Mouse (Mus musculus) heart, embryonic 14.5 days (tissue): Measurements from ENCODE around the gene Nkx2-1. TPM values are rescaled to one million over a fixed set of nuclear protein-coding genes. Genes with fewer than 3 reads are reported as not detected.

Experiments
- ATAC-seq: fragments of 200-750 bp; cut with Nextera tagmentation; 2 replicates; pipeline ENCODE4 v1.8.0; 2017; ENCODE audit warnings: low read depth, moderate TSS enrichment; ENCODE audit not compliant: insufficient number of reproducible peaks, insufficient read depth, low FRiP score
- H3K27ac ChIP-seq, 2 experiments: fragments of 200-500 bp in 1 of 2; fragments of 300-500 bp in 1 of 2; sonication (generic) in 1 of 2; replicated peaks in 1 of 2; 2 replicates each; pipeline ENCODE4 v1.5.1; 2012 to 2014; ENCODE audit warnings: low read depth in 2 of 2, low read length in 2 of 2, control low read depth in 1 of 2, mild to moderate bottlenecking in 1 of 2, mixed read lengths in 1 of 2; ENCODE audit not compliant: control insufficient read depth in 1 of 2, insufficient read depth in 1 of 2
- H3K27me3 ChIP-seq: fragments of 300-500 bp; sonication (generic); 2 replicates; pipeline ENCODE4 v1.6.1; 2014; ENCODE audit warnings: mild to moderate bottlenecking, low read length, control low read depth; ENCODE audit not compliant: control insufficient read depth, insufficient read depth
- H3K36me3 ChIP-seq: fragments of 300-500 bp; sonication (generic); 2 replicates; pipeline ENCODE4 v1.6.1; 2014; ENCODE audit warnings: mild to moderate bottlenecking, control low read depth, low read length, mixed read lengths; ENCODE audit not compliant: control insufficient read depth, insufficient read depth
- H3K4me1 ChIP-seq, 2 experiments: fragments of 200-500 bp in 1 of 2; fragments of 300-500 bp in 1 of 2; sonication (generic) in 1 of 2; 2 replicates each; pipeline ENCODE4 v1.6.1; 2012 to 2014; ENCODE audit warnings: low read length in 2 of 2, control low read depth in 1 of 2, mixed read lengths in 1 of 2; ENCODE audit not compliant: control insufficient read depth in 2 of 2, insufficient read depth in 2 of 2
- H3K4me2 ChIP-seq: fragments of 300-500 bp; sonication (generic); 2 replicates; pipeline ENCODE4 v1.6.1; 2014; ENCODE audit warnings: mild to moderate bottlenecking, low read length
- H3K4me3 ChIP-seq, 2 experiments: fragments of 200-500 bp in 1 of 2; fragments of 300-500 bp in 1 of 2; sonication (generic) in 1 of 2; 2 replicates each; pipeline ENCODE4 v1.5.1; 2012 to 2014; ENCODE audit warnings: low read length in 2 of 2, mild to moderate bottlenecking in 2 of 2, control low read depth in 1 of 2, low read depth in 1 of 2, moderate library complexity in 1 of 2; ENCODE audit not compliant: control insufficient read depth in 1 of 2, insufficient read depth in 1 of 2
- H3K9ac ChIP-seq: fragments of 300-500 bp; sonication (generic); 2 replicates; pipeline ENCODE4 v1.6.1; 2014; ENCODE audit warnings: mild to moderate bottlenecking, low read length
- H3K9me3 ChIP-seq: fragments of 300-500 bp; sonication (generic); 2 replicates; pipeline ENCODE4 v1.6.1; 2016; ENCODE audit warnings: low read length, control low read depth; ENCODE audit not compliant: control insufficient read depth
- whole genome bisulfite sequencing: fragments of 180-500 bp; shearing (Covaris S2); extraction: QIAGEN DNeasy Blood & Tissue Kit; methylation state at CpG from one replicate; pipeline ENCODE4 v1.1.7; 2014; 5-methylcytosine and 5-hydroxymethylcytosine counted together
- polyA plus RNA-seq: library from polyadenylated mRNA; unstranded; fragments of >200 nt; fragmentation: Nextera tagmentation; extraction: Ambion mirVana; gene quantifications from 2 replicates; pipeline ENCODE4 v1.2.1, GENCODE M21; 2014

The Nkx2-1 gene
- polyA plus RNA-seq, 1 experiment from 2014 or later = 0.08 TPM

GRCm38 (mm10) chr12:56487046-56487445 is 49.7 kb downstream of the Nkx2-1 start:
- no peaks in the 10 kb centered on the region for H3K4me1 ChIP-seq
- no peaks in the 10 kb centered on the region for H3K36me3 ChIP-seq
- H3K4me3 ChIP-seq = no peak overlapping the region
- H3K9me3 ChIP-seq = no peaks in the 10 kb centered on the region
- 21% methylated on average over 3 of the region's 3 CpGs for WGBS
- no peak overlapping the region for H3K4me2 ChIP-seq
- ATAC-seq = no peak
- no peak overlapping the region for H3K9ac ChIP-seq
- H3K27ac ChIP-seq = no peak overlapping the region
- no peaks in the 10 kb centered on the region for H3K27me3 ChIP-seq

- no peaks in the 10 kb centered on the region for H3K9me3 ChIP-seq
- no peaks in the 10 kb centered on the region for H3K4me1 ChIP-seq
- H3K4me2 ChIP-seq = no peak overlapping the region
- H3K27me3 ChIP-seq = no peaks in the 10 kb centered on the region
- H3K4me3 ChIP-seq = no peak overlapping the region
- H3K27ac ChIP-seq = no peak overlapping the region
- H3K36me3 ChIP-seq = no peaks in the 10 kb centered on the region
- no peak overlapping the region for H3K9ac ChIP-seq
- ATAC-seq = no peak
- WGBS = 79% methylated on average over 10 of the region's 10 CpGs
These were observed 54.1 kb downstream of the Nkx2-1 start for GRCm38 (mm10) chr12:56482606-56483005.

Other genes with a start within 250 kb of the Nkx2-1 start
- gene Mbip, start 191.0 kb downstream of the Nkx2-1 start, polyA plus RNA-seq = 17.3 and 20.2 TPM in 2 replicates
- gene Nkx2-9, start 76.4 kb upstream of the Nkx2-1 start, polyA plus RNA-seq = not detected in 2 replicates
- gene Pax9, start 154.9 kb upstream of the Nkx2-1 start, polyA plus RNA-seq = 0.04 TPM in 1 of 2 replicates, not detected in the other